Mouse (Mus musculus) liver, embryonic 14.5 days (tissue): ENCODE measurements around the gene Dab2ip.

Experiments
- CTCF ChIP-seq: IDR thresholded peaks from 2 replicates; pipeline ENCODE4 v1.5.1; 2016; ENCODE audit warnings: antibody characterized with exemption, low read depth, control low read depth
- EP300 ChIP-seq: IDR thresholded peaks from 2 replicates; pipeline ENCODE4 v1.6.1; 2016; ENCODE audit warnings: antibody characterized with exemption, low read depth

- no peak for TF ChIP-seq CTCF
- no peak for TF ChIP-seq EP300
These were observed 109.7 kb downstream of the Dab2ip start for GRCm38 (mm10) chr2:35667746-35668145.
